28 mouse cellular contexts compared by ENCODE assay signal in the genomic region with DNA sequence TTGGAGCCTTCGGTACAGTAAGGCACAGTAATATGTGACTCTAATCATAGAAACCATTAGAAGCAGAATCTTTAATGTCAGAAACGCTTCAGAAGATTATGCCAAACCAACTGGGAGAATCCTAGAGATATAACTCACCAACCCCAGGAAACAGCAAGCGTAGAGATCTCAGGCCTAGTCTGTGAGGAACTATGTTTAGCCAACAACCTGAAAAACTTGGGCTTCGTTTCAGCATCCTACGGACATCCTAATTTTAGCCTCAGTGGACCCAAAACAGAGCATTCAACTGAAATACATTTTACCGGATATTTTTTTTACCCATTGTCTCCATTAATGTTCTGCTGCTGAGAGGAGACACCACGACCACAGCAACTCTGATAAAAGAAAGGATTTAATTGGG.
"Had no signal": no experiment of that assay in that cellular context is flagged by ENCODE, and none has a peak within 500 bp of the region (broad histone marks: within the 10 kb centered on the region; RNA-seq: fewer than 3 reads in every experiment).

No protein-coding gene starts in this region.

- H3K9me3 ChIP-seq: embryonic facial prominence, embryonic 10.5 days; embryonic facial prominence, embryonic 12.5 days; embryonic facial prominence, embryonic 15.5 days; forebrain, embryonic 12.5 days; forebrain, embryonic 13.5 days; forebrain, embryonic 15.5 days; heart, embryonic 10.5 days had no signal

- H3K4me2 ChIP-seq: embryonic facial prominence, embryonic 12.5 days; embryonic facial prominence, embryonic 13.5 days; embryonic facial prominence, embryonic 15.5 days; forebrain, embryonic 12.5 days; forebrain, embryonic 13.5 days; forebrain, embryonic 15.5 days had no signal

- H3K4me3 ChIP-seq: embryonic facial prominence, embryonic 10.5 days; embryonic facial prominence, embryonic 12.5 days; embryonic facial prominence, embryonic 13.5 days; embryonic facial prominence, embryonic 15.5 days; erythroblast, embryonic 14.5 days; forebrain, embryonic 10.5 days; forebrain, embryonic 12.5 days; forebrain, embryonic 13.5 days; forebrain, embryonic 15.5 days; gastrocnemius, adult 2 months; heart, adult 2 months; heart, embryonic 10.5 days had no signal

- DNase-seq: cerebellum, adult 8-10 months; cerebellum, adult 9-10 months; cerebellum, adult 9-11 months; cerebellum, postnatal 10 days; cerebellum, postnatal 14 days; cerebellum, postnatal 25 days; cerebellum, postnatal 36 days; embryo, embryonic 11 days; forebrain, postnatal 0 days; gastrocnemius, adult 2 months; gastrocnemius, postnatal 10 days; gastrocnemius, postnatal 14 days; gastrocnemius, postnatal 25 days; gastrocnemius, postnatal 36 days; heart, adult 18-20 months; heart, adult 2 months had no signal

- H3K27me3 ChIP-seq: embryonic facial prominence, embryonic 12.5 days; embryonic facial prominence, embryonic 13.5 days; embryonic facial prominence, embryonic 15.5 days; forebrain, embryonic 12.5 days; forebrain, embryonic 13.5 days; forebrain, embryonic 15.5 days had no signal

- H3K36me3 ChIP-seq: embryonic facial prominence, embryonic 10.5 days; embryonic facial prominence, embryonic 12.5 days; embryonic facial prominence, embryonic 13.5 days; embryonic facial prominence, embryonic 15.5 days; forebrain, embryonic 10.5 days; forebrain, embryonic 12.5 days; forebrain, embryonic 15.5 days; heart, embryonic 10.5 days had no signal

- H3K4me1 ChIP-seq: embryonic facial prominence, embryonic 15.5 days had no signal

- H3K9ac ChIP-seq: embryonic facial prominence, embryonic 12.5 days; embryonic facial prominence, embryonic 13.5 days; embryonic facial prominence, embryonic 15.5 days; forebrain, embryonic 12.5 days; forebrain, embryonic 13.5 days; forebrain, embryonic 15.5 days; forebrain, postnatal 0 days had no signal

- ATAC-seq: forebrain, embryonic 13.5 days; forebrain, embryonic 14.5 days; forebrain, embryonic 15.5 days; forebrain, embryonic 16.5 days; forebrain, postnatal 0 days had no signal

- H3K27ac ChIP-seq: embryonic facial prominence, embryonic 10.5 days; embryonic facial prominence, embryonic 12.5 days; embryonic facial prominence, embryonic 13.5 days; embryonic facial prominence, embryonic 15.5 days; forebrain, embryonic 10.5 days; forebrain, embryonic 12.5 days; forebrain, embryonic 13.5 days; forebrain, embryonic 15.5 days; gastrocnemius, adult 2 months; heart, adult 2 months; heart, embryonic 10.5 days had no signal
